Mouse (Mus musculus) neural tube, embryonic 13.5 days (tissue): ENCODE data around the gene P2ry4. TPM values are rescaled to one million over a fixed set of nuclear protein-coding genes. Genes with fewer than 3 reads are reported as not detected.
A peak's percentile ranks its signal among the peaks of the same experiment; 100 is the strongest.

Experiments
- ATAC-seq: fragments of 200-750 bp; cut with Nextera tagmentation; 2 replicates; pipeline ENCODE4 v1.8.0; 2017; ENCODE audit warnings: low read depth, mild to moderate bottlenecking, moderate TSS enrichment, moderate library complexity
- H3K27ac ChIP-seq: fragments of 300-500 bp; sonication (generic); replicated peaks from 2 replicates; pipeline ENCODE4 v1.5.1; 2015; ENCODE audit warnings: moderate library complexity, mild to moderate bottlenecking, inconsistent platforms
- H3K27me3 ChIP-seq: fragments of 300-500 bp; sonication (generic); 2 replicates; pipeline ENCODE4 v1.6.1; 2015; ENCODE audit warnings: mild to moderate bottlenecking, inconsistent platforms
- H3K36me3 ChIP-seq: fragments of 300-500 bp; sonication (generic); 2 replicates; pipeline ENCODE4 v1.6.1; 2015; ENCODE audit warnings: mild to moderate bottlenecking, inconsistent platforms
- H3K4me1 ChIP-seq: fragments of 300-500 bp; sonication (generic); replicated peaks from 2 replicates; pipeline ENCODE4 v1.6.1; 2015; ENCODE audit warnings: inconsistent platforms
- H3K4me2 ChIP-seq: fragments of 300-500 bp; sonication (generic); 2 replicates; pipeline ENCODE4 v1.6.1; 2015; ENCODE audit warnings: inconsistent platforms, mild to moderate bottlenecking, moderate library complexity
- H3K4me3 ChIP-seq: fragments of 300-500 bp; sonication (generic); 2 replicates; pipeline ENCODE4 v1.5.1; 2015; ENCODE audit warnings: mild to moderate bottlenecking, inconsistent platforms
- H3K9ac ChIP-seq: fragments of 300-500 bp; sonication (generic); 2 replicates; pipeline ENCODE4 v1.6.1; 2015; ENCODE audit warnings: moderate library complexity, mild to moderate bottlenecking, inconsistent platforms
- H3K9me3 ChIP-seq: fragments of 300-500 bp; sonication (generic); 2 replicates; pipeline ENCODE4 v1.6.1; 2016; ENCODE audit warnings: inconsistent platforms
- WGBS: fragments of 180-500 bp; shearing (Covaris S2); methylation state at CpG from one replicate; pipeline ENCODE4 v1.1.7; 2015; 5-methylcytosine and 5-hydroxymethylcytosine counted together
- polyA plus RNA-seq: library from polyadenylated mRNA; unstranded; fragments of >200 nt; fragmentation: Nextera tagmentation; extraction: Ambion mirVana; gene quantifications from 2 replicates; pipeline ENCODE4 v1.2.1, GENCODE M21; 2015

P2ry4 gene
- polyA plus RNA-seq = not detected in 2 replicates

DNA sequence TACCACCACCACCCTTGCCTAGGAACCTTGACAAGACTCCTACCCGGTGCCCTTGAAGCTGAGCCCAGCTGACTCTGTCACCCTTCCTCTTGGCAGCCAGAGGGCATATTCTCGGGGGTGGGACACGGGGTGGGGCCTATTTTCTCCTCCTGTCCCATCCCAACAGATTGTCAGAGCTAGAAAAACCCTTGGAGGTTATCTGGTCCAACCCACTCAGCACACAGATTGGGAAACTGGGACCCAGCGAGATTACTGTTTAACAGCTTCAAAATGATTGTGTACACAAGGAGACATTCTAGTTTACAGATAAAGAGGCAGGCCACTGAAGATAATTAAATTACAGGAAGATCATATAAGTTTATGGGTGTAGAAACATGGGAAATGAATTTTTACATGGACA is at the start of gene P2ry4:
Gene P2ry4, minus strand, starts transcription at position 79 of the 400 bp plus-strand sequence.
- no peak for ATAC-seq
- H3K27me3 ChIP-seq = peaks cover 21% of the 10 kb centered on the region
- no peaks in the 10 kb centered on the region for H3K4me1 ChIP-seq
- H3K9ac ChIP-seq = no peak within 1 kb of the TSS
- no peak within 1 kb of the TSS for H3K4me3 ChIP-seq
- H3K9me3 ChIP-seq = no peaks in the 10 kb centered on the region
- 61% methylated on average over 4 of the region's 4 CpGs for WGBS
- no peaks in the 10 kb centered on the region for H3K36me3 ChIP-seq
- H3K27ac ChIP-seq = no peak within 1 kb of the TSS
- H3K4me2 ChIP-seq = no peak within 1 kb of the TSS

DNA sequence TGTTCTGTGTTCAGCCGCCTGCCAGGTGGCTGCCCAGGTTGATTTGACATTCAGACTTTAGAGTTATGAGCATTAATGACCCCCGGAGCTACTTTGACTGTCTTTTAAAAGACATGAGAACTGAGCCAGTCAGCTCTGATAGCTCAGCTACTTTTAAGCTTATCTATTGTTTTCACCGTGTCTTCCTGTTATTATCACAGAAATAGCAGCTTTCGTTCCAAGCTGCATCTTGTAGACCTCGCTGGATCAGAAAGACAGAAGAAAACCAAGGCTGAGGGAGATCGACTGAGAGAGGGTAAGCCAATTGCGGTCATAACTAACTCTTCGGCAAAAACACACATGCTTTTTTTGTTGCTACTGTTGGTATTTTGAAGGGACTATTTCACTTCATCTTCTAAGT is 43.8 kb upstream of the P2ry4 start:
- no peak overlapping the region for H3K4me2 ChIP-seq
- no peak overlapping the region for H3K27ac ChIP-seq
- ATAC-seq = no peak
- 94% methylated on average over 8 of the region's 8 CpGs for WGBS
- no peak overlapping the region for H3K4me3 ChIP-seq
- H3K36me3 ChIP-seq = no peaks in the 10 kb centered on the region
- H3K27me3 ChIP-seq = no peaks in the 10 kb centered on the region
- H3K4me1 ChIP-seq = no peaks in the 10 kb centered on the region
- no peaks in the 10 kb centered on the region for H3K9me3 ChIP-seq
- no peak overlapping the region for H3K9ac ChIP-seq

DNA sequence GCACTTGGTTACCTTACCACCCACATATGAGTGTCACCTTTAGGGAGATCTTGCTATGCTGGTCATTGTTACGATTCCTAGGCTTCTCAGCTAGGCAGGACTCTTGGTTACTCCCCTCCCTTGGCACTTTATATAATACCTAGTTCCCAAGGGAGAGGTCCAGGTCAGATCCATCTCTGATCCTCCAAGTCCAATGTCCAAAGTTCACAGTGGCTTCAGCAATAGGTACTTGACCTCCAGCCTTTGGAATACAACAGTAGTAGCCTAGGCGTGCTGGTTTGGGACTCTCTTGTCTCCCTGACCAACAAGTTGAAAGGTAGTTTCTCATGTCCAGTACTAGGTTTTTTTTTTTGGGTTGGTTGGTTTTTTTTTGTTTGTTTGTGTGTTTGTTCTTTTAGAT is 34.4 kb upstream of the P2ry4 start:
- no peak for ATAC-seq
- no peak overlapping the region for H3K4me3 ChIP-seq
- H3K4me1 ChIP-seq = peaks cover 14% of the 10 kb centered on the region
- no peaks in the 10 kb centered on the region for H3K36me3 ChIP-seq
- H3K27me3 ChIP-seq = no peaks in the 10 kb centered on the region
- no peak overlapping the region for H3K9ac ChIP-seq
- no peaks in the 10 kb centered on the region for H3K9me3 ChIP-seq
- WGBS = 86% methylated on average over 2 of the region's 2 CpGs
- no peak overlapping the region for H3K27ac ChIP-seq
- H3K4me2 ChIP-seq = no peak overlapping the region

DNA sequence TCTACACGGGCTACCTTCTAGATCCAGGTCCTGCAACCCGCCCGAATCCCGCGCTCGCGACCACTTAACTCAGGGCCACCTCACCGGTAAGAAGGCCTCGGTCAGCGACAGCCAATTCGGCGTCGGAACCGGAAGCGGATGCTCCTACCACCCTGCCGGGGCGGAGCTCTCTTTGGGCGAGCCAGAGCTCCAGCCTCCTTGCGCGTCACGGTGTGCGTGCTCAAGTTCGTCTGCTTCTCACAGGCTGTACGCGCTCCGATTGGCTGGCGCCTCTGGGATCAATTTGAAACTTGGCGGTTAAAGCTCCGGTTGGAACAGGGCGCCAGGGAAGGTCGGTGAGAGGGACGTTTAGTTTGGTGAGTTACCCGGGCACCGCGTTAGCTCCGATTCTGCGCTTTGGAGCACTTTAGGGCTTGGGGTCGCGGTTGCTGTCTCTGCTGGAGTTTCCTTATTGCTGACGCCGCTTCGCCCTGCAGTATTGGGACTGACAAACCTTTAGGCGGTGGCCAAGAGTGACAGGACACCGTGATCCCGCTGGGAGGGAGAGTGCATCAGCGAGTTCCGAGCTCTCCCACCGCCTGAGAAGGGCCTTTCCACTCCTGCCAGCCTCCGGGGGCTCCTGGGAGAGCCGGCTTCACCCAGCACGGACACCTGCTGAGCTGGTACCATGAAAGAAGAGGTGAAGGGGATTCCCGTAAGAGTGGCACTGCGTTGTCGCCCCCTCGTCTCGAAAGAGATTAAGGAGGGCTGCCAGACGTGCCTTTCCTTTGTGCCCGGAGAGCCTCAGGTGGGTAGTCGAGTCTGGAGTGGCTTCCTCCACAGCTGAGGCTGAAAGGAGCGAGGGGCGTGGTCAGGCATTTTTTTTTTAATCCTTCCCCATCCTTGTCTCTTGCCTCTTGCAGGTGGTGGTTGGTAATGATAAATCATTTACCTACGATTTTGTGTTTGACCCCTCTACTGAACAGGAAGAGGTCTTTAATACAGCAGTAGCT is 31.4 kb upstream of the P2ry4 start, which contains the start of gene Pdzd11:
Gene Pdzd11, minus strand, starts transcription at position 767 of the 992 bp plus-strand sequence.
- Histone ChIP-seq H3K27ac (no peak within 1 kb of the TSS), H3K9me3 (no peaks in the 10 kb centered on the region), H3K9ac (peak within 1 kb of the TSS; percentile 69), H3K4me3 (peak within 1 kb of the TSS; percentile 47), H3K27me3 (no peaks in the 10 kb centered on the region), H3K4me1 (peaks cover 14% of the 10 kb centered on the region), H3K4me2 (peak within 1 kb of the TSS; percentile 79), H3K36me3 (peaks cover 16% of the 10 kb centered on the region; the same call in 1 of the 2 replicates)
- ATAC-seq = peak; percentile 100
- WGBS = 17% methylated on average over 62 of the region's 62 CpGs

DNA sequence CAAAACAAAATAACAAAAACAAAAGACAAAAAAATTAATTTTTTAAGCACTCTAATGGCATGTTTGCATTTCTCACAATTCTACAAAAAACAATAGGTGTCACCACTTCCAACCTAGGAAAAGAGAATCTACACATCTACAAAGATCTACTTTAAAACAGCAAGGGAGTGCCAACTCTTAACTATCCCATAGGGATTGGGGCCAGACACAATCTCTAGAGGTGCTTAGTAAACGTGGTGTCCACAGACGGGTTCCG is 30.8 kb upstream of the P2ry4 start, which contains the start of gene Kif4:
Gene Kif4, plus strand, starts transcription at position 192 of the 256 bp plus-strand sequence.
- ATAC-seq = no peak
- Histone ChIP-seq H3K4me1 (peaks cover 14% of the 10 kb centered on the region), H3K36me3 (peaks cover 16% of the 10 kb centered on the region; the same call in 1 of the 2 replicates), H3K27ac (no peak within 1 kb of the TSS), H3K9ac (peak within 1 kb of the TSS; percentile 69), H3K4me2 (peak within 1 kb of the TSS; percentile 79), H3K9me3 (no peaks in the 10 kb centered on the region), H3K27me3 (no peaks in the 10 kb centered on the region), H3K4me3 (peak within 1 kb of the TSS; percentile 47)
- WGBS = 20% methylated on average over 3 of the region's 3 CpGs

DNA sequence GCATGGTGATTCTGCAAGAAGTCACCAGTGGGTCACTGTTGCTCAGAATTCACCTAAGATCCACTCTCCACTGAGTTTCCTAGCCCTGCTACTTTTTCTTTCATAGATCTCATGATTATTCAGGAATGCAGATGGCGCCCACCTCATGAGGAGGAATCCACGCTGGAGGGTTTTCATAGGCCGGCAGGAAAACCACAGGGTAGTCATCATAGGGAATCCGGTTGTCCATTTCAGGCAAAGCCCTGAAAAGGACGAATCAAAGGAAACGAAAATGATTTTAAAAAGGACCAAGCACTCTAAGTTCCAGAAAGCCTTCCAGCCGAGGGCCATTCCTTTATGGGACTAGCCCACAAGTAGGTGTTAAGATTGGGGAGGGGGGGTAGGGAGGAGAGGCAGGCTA is 30.5 kb upstream of the P2ry4 start:
- Histone ChIP-seq H3K4me1 (peaks cover 14% of the 10 kb centered on the region), H3K36me3 (peaks cover 16% of the 10 kb centered on the region; the same call in 1 of the 2 replicates), H3K27ac (no peak overlapping the region), H3K9me3 (no peaks in the 10 kb centered on the region), H3K27me3 (no peaks in the 10 kb centered on the region), H3K9ac (peak overlapping the region; percentile 69), H3K4me2 (peak overlapping the region; percentile 56), H3K4me3 (peak overlapping the region; percentile 47)
- WGBS = 35% methylated on average over 7 of the region's 7 CpGs
- ATAC-seq = 0 out of 2 replicates have a peak, but pooled peaks have one; percentile 12

DNA sequence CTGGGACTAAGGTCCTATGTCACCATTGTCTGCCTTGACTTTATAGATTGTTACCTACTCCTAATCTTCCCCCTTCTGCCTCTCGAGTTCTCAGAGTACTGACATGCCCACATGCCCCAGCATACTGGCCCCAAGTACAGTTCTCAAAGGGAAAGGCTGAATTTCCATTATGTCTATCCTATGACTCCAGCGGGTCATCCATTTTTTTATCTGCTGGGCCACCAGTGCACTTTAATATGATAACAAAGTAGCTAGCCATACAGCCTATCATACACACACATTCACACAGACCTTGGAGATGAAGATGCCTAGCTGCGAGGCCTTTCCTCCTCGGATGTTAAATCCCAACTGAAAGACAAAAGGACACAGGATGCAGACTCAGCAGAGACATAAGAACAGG is 29.6 kb upstream of the P2ry4 start:
- 88% methylated on average over 4 of the region's 4 CpGs for WGBS
- no peaks in the 10 kb centered on the region for H3K27me3 ChIP-seq
- H3K27ac ChIP-seq = no peak overlapping the region
- H3K9ac ChIP-seq = no peak overlapping the region
- no peaks in the 10 kb centered on the region for H3K9me3 ChIP-seq
- no peak overlapping the region for H3K4me2 ChIP-seq
- no peak for ATAC-seq
- H3K36me3 ChIP-seq = peaks cover 16% of the 10 kb centered on the region; the same call in 1 of the 2 replicates
- H3K4me1 ChIP-seq = peaks cover 14% of the 10 kb centered on the region
- H3K4me3 ChIP-seq = no peak overlapping the region

DNA sequence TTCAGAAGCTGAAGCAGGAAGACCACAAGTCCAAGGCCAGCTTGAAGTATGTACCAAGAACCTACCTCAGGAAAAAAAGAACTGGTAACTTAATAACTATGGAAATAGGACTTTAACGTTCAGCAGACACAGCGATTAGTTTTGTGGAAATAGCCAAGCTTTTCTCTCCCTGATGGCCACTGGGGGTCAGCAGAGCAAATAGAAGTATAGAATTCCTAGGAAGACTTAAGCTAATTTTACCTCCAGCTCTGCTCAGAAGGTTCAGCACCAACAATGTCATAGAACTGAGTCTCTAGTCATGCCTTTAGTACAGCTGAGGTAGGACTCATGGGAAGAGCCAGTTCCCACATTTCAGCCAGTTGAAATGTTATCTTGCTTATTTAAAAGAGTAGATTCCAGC is 26.7 kb upstream of the P2ry4 start:
- Histone ChIP-seq H3K27me3 (peaks cover 4% of the 10 kb centered on the region; the same call in 1 of the 2 replicates), H3K4me2 (no peak overlapping the region), H3K9ac (no peak overlapping the region), H3K36me3 (peaks cover 16% of the 10 kb centered on the region; the same call in 1 of the 2 replicates), H3K9me3 (no peaks in the 10 kb centered on the region), H3K4me3 (no peak overlapping the region), H3K27ac (no peak overlapping the region), H3K4me1 (peaks cover 10% of the 10 kb centered on the region)
- ATAC-seq = no peak
- 82% methylated on average over 2 of the region's 2 CpGs for WGBS

DNA sequence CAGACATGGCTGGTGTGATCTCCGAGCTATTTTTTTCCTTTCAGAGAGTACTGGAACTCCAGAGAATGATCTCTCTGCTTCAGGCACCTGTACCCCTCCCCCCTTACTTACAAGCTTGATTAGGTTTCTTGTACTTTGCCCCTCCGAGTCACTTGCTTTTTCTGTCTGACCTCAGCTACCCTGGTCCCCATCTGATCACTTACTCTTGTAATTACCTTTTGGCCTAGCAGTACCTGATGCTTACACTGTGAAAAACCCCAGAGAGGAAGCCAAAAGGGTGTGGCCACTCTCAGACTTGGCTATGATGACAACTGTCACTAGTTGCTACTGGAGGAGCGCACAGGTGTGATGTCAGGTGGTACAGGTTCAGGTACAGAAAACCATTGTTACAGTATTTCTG is 23.8 kb upstream of the P2ry4 start:
- H3K27ac ChIP-seq = no peak overlapping the region
- peaks cover 13% of the 10 kb centered on the region; the same call in 1 of the 2 replicates for H3K36me3 ChIP-seq
- H3K4me3 ChIP-seq = no peak overlapping the region
- H3K4me1 ChIP-seq = no peaks in the 10 kb centered on the region
- no peak overlapping the region for H3K9ac ChIP-seq
- no peak for ATAC-seq
- no peak overlapping the region for H3K4me2 ChIP-seq
- peaks cover 4% of the 10 kb centered on the region; the same call in 1 of the 2 replicates for H3K27me3 ChIP-seq
- no peaks in the 10 kb centered on the region for H3K9me3 ChIP-seq
- 68% methylated on average over 3 of the region's 3 CpGs for WGBS

DNA sequence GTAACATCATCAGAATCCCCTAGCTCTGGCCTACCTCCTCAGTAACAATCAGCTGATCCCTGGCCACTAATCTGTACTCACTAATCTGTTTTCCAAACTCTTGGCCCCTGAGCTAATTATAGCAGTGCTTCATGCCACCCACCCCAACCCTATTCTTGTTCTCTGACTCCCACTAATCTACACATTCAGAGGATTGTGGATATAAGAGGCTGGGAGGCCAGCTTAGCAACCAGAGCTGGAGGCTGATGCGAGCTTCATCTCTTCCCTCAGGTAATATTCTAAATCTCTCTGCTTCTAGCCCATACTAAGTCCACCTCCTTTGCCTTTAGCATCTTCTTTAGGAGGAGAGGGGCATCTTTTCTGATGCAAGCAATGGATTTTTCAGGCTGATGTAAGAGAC is 10.6 kb upstream of the P2ry4 start, which contains the start of gene Arr3:
Gene Arr3, plus strand, starts transcription at position 184 of the 400 bp plus-strand sequence.
- Histone ChIP-seq H3K27me3 (0 out of 2 replicates have a peak, but pooled peaks cover 11% of the 10 kb centered on the region), H3K4me3 (no peak within 1 kb of the TSS), H3K9ac (no peak within 1 kb of the TSS), H3K4me2 (no peak within 1 kb of the TSS), H3K27ac (no peak within 1 kb of the TSS), H3K36me3 (no peaks in the 10 kb centered on the region), H3K4me1 (no peaks in the 10 kb centered on the region), H3K9me3 (no peaks in the 10 kb centered on the region)
- 81% methylated on average over 1 of the region's 1 CpGs for WGBS
- ATAC-seq = no peak

DNA sequence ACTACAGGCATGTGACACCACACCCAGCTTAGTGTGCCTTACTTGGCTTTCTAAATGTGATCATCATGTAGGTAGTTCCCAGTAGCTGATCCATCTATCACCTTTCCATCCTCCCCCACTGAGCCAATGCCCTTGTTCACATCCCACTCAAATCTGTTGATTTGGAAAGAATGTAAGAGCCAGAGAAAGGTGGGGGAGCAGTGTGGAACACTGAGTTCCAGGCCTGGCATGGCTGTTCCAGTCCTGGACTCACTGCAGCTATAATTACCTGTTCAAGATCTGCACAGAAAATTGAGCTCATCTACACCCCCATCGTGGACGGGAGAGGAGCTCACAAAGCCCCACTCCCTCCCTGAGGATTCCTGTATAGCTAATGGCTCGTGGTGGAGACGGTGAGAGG is 5.1 kb upstream of the P2ry4 start:
- 72% methylated on average over 4 of the region's 4 CpGs for WGBS
- Histone ChIP-seq H3K4me2 (no peak overlapping the region), H3K27me3 (peaks cover 26% of the 10 kb centered on the region), H3K36me3 (no peaks in the 10 kb centered on the region), H3K4me1 (no peaks in the 10 kb centered on the region), H3K9me3 (no peaks in the 10 kb centered on the region), H3K27ac (no peak overlapping the region), H3K4me3 (no peak overlapping the region), H3K9ac (no peak overlapping the region)
- no peak for ATAC-seq

DNA sequence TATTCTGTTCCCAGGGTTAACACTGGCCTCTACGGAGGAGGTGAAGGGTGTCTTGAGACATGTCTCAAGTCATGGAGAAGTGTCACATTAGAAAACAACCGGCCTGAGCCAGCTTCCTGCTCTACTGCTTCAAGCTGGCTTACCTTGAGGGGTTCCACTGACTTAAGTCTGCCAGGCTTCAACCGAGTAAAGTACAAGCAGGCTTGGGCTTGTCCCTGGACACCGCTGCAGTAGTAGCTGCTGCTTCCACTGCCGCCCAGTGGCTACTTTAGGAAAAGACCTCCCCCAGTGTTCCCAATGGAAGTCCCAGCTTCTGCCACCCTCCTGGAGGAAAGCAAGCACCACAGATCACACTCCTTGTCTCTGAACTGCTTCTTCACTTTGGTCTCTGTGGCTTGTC is 2.8 kb upstream of the P2ry4 start:
- H3K27me3 ChIP-seq = peaks cover 29% of the 10 kb centered on the region

More for the DNA sequence above, 2.8 kb upstream of the P2ry4 start:
- Histone ChIP-seq H3K27ac (no peak overlapping the region), H3K4me1 (no peaks in the 10 kb centered on the region), H3K4me3 (no peak overlapping the region), H3K9ac (no peak overlapping the region), H3K36me3 (no peaks in the 10 kb centered on the region), H3K9me3 (no peaks in the 10 kb centered on the region), H3K4me2 (no peak overlapping the region)
- ATAC-seq = no peak
- 26% methylated on average over 5 of the region's 5 CpGs for WGBS
